Mouse (Mus musculus) cerebellum, adult 9-11 months (tissue): ENCODE results near the gene Dock2.

Experiments used
- DNase-seq: peaks from one replicate; pipeline ENCODE4 v3.0.0; 2022

Gene Dock2

GRCm38 (mm10) chr11:34525096-34525891 is 258.4 kb downstream of the Dock2 start:
- no peak for DNase-seq

- no peak for DNase-seq
Observed at GRCm38 (mm10) chr11:34524586-34524985, 259.1 kb downstream of the Dock2 start.

GRCm38 (mm10) chr11:34518566-34518965 is 265.1 kb downstream of the Dock2 start:
- DNase-seq: no peak

- no peak for DNase-seq
Observed at GRCm38 (mm10) chr11:34516971-34517370, 266.7 kb downstream of the Dock2 start.

- DNase-seq: no peak
Observed at GRCm38 (mm10) chr11:34515301-34515700, 268.4 kb downstream of the Dock2 start.

- no peak for DNase-seq
Observed at GRCm38 (mm10) chr11:34506390-34506789, 277.3 kb downstream of the Dock2 start.

- DNase-seq: no peak
Observed at GRCm38 (mm10) chr11:34499663-34500062, 284.0 kb downstream of the Dock2 start.

- no peak for DNase-seq
Observed at GRCm38 (mm10) chr11:34494682-34495081, 289.0 kb downstream of the Dock2 start.

- DNase-seq: no peak
Observed at GRCm38 (mm10) chr11:34492986-34493385, 290.7 kb downstream of the Dock2 start.

- no peak for DNase-seq
Observed at GRCm38 (mm10) chr11:34492223-34492622, 291.5 kb downstream of the Dock2 start.

- DNase-seq: no peak
Observed at GRCm38 (mm10) chr11:34489548-34489947, 294.1 kb downstream of the Dock2 start.

GRCm38 (mm10) chr11:34479301-34479700 is 304.4 kb downstream of the Dock2 start:
- DNase-seq: no peak

- no peak for DNase-seq
Observed at GRCm38 (mm10) chr11:34469792-34470191, 313.9 kb downstream of the Dock2 start.

- DNase-seq: no peak
Observed at GRCm38 (mm10) chr11:34468571-34468970, 315.1 kb downstream of the Dock2 start.

GRCm38 (mm10) chr11:34467056-34467455 is 316.6 kb downstream of the Dock2 start:
- DNase-seq: no peak

- no peak for DNase-seq
Observed at GRCm38 (mm10) chr11:34449944-34450343, 333.7 kb downstream of the Dock2 start.

- no peak for DNase-seq
Observed at GRCm38 (mm10) chr11:34447891-34448290, 335.8 kb downstream of the Dock2 start.

GRCm38 (mm10) chr11:34438429-34438828 is 345.3 kb downstream of the Dock2 start:
- no peak for DNase-seq

- no peak for DNase-seq
Observed at GRCm38 (mm10) chr11:34437446-34437845, 346.2 kb downstream of the Dock2 start.

- DNase-seq: no peak
Observed at GRCm38 (mm10) chr11:34431978-34432377, 351.7 kb downstream of the Dock2 start.

GRCm38 (mm10) chr11:34431371-34431770 is 352.3 kb downstream of the Dock2 start:
- DNase-seq: no peak

- DNase-seq: no peak
Observed at GRCm38 (mm10) chr11:34430940-34431339, 352.8 kb downstream of the Dock2 start.

GRCm38 (mm10) chr11:34427212-34427611 is 356.5 kb downstream of the Dock2 start:
- no peak for DNase-seq

- no peak for DNase-seq
Observed at GRCm38 (mm10) chr11:34424546-34424945, 359.1 kb downstream of the Dock2 start.

GRCm38 (mm10) chr11:34421061-34421460 is 362.6 kb downstream of the Dock2 start:
- DNase-seq: no peak
